ENCODE assay signal across 1 mouse cellular context in the genomic region with DNA sequence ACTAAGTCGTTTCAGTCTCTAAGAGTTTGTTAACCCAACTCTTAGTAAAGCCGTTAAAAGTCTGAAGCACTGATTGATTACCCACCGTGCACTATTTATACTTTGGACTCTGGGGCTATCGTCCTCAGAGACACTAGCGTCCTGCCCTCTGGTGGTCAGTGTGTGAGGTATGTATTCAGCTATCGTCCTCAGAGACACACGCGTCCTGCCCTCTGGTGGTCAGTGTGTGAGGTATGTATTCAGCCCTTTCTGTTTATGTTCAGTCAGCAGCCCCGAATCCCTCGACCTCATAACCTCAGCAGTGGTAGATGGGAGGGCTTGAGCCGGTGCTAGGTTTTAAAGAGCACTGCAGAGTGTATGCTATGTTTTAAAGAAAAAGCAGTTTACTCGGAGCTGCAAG.
TF ChIP-seq lines count a peak whose summit lies in the region.

No protein-coding gene starts in this region.

TF ChIP-seq in C2C12, 6 proteins besides CTCF, POLR2A, EP300 and RAD21 (continued from another document):
- TF ChIP-seq FOSL1 (IDR thresholded peaks at IDR 0.05; ENCODE audit: insufficient read depth, low read length, poor library complexity, severe bottlenecking), result no peak
- no peak for TF ChIP-seq MAX (IDR thresholded peaks at IDR 0.05)
